Comparison of ENCODE assay signal across 18 mouse cellular contexts in the genomic region with DNA sequence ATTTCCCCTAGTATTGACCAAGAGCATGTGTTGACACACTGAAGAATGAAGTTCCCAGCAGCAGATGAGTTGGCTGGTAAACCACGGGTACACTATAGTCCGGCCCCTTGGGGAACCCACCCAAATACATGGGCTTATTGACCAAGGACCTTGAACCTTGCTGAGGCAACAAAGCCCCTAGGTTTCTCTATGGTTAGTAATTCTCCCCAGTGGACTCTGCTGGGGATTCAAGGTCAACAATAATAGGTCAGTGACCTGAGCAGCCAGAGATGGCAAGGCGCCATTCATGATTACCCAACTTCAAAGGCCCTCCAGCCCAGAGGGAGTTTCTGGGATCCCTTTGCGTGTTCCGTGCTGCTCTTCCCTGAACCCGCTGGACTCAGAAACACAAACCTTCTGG.
DNase-seq lines count a peak whose midpoint lies in the region; ATAC-seq and TF ChIP-seq lines count a peak whose summit lies in the region.
"Had no signal": no experiment of that assay in that cellular context is flagged by ENCODE, and none has a peak within 500 bp of the region (broad histone marks: within the 10 kb centered on the region; RNA-seq: fewer than 3 reads in every experiment).

No protein-coding gene starts in this region.

- no peaks in the 10 kb centered on the region for H3K27me3 ChIP-seq in liver, embryonic 12.5 days (replicated peaks)
- H3K27me3 ChIP-seq in cerebellum, adult 2 months (ENCODE audit: control insufficient read depth, insufficient read depth, low read length), result no peaks in the 10 kb centered on the region
- H3K27me3 ChIP-seq: hindbrain, embryonic 15.5 days; limb, embryonic 12.5 days; neural tube, embryonic 15.5 days; stomach, embryonic 15.5 days had no signal

- no peaks in the 10 kb centered on the region for H3K9me3 ChIP-seq in liver, embryonic 12.5 days (replicated peaks)
- H3K9me3 ChIP-seq: neural tube, embryonic 15.5 days; stomach, embryonic 15.5 days had no signal

- no peaks in the 10 kb centered on the region for H3K4me1 ChIP-seq in liver, embryonic 12.5 days
- H3K4me1 ChIP-seq in cerebellum, adult 2 months (ENCODE audit: control insufficient read depth, insufficient read depth, low read length), result no peaks in the 10 kb centered on the region
- H3K4me1 ChIP-seq: stomach, embryonic 15.5 days had no signal

- no peak overlapping the region for H3K4me2 ChIP-seq in liver, embryonic 12.5 days
- H3K4me2 ChIP-seq: hindbrain, embryonic 15.5 days; limb, embryonic 12.5 days; neural tube, embryonic 15.5 days; stomach, embryonic 15.5 days had no signal

- H3K27ac ChIP-seq in liver, embryonic 12.5 days, result no peak overlapping the region
- no peak overlapping the region for H3K27ac ChIP-seq in cerebellum, adult 2 months (ENCODE audit: insufficient read depth, low read length)
- H3K27ac ChIP-seq: hindbrain, embryonic 15.5 days; limb, embryonic 12.5 days; midbrain, embryonic 10.5 days; neural tube, embryonic 15.5 days; stomach, embryonic 15.5 days had no signal

- no peak for TF ChIP-seq POLR2A in cerebellum, adult 2 months (IDR thresholded peaks at IDR 0.05; ENCODE audit: borderline replicate concordance, insufficient read depth, low read length)

- H3K36me3 ChIP-seq in liver, embryonic 12.5 days, result no peaks in the 10 kb centered on the region
- H3K36me3 ChIP-seq: hindbrain, embryonic 15.5 days; limb, embryonic 12.5 days; midbrain, embryonic 10.5 days; neural tube, embryonic 15.5 days; stomach, embryonic 15.5 days had no signal

- WGBS in liver, embryonic 12.5 days (ENCODE audit: insufficient replicate concordance), result 74% methylated on average over 6 of the region's 6 CpGs
- WGBS in cerebellum, adult 2 months, result 88% methylated on average over 6 of the region's 6 CpGs

- peak; percentile 80 to 92 for DNase-seq in adrenal gland, adult (ENCODE audit: inconsistent age in 2 of 2, low spot score in 1 of 2)
- DNase-seq in adrenal gland, adult 8-10 months, result peak; percentile 56
- DNase-seq in kidney, adult 9 months, result peak; percentile 81
- DNase-seq in cerebellum, adult 2 months, result no peak
- no peak for DNase-seq in heart, adult 18-20 months
- DNase-seq: cerebellum, adult 8-10 months; heart, postnatal 10 days; lung, postnatal 10 days; spleen, adult 18-20 months had no signal

- TF ChIP-seq CTCF in cerebellum, adult 2 months (IDR thresholded peaks at IDR 0.05; ENCODE audit: borderline replicate concordance, insufficient read depth, low read depth, low read length), result no peak

- peak; percentile 68 for ATAC-seq in liver, embryonic 12.5 days
- no peak; the same call in 1 of the 2 replicates for ATAC-seq in megakaryocyte progenitor cell, adult 5-6 weeks (replicated peaks; ENCODE audit: poor library complexity)
- ATAC-seq: CD4-positive, CD25-positive, alpha-beta regulatory T cell, adult 4 months; forebrain, embryonic 14.5 days had no signal

- no peak overlapping the region for H3K9ac ChIP-seq in liver, embryonic 12.5 days
- H3K9ac ChIP-seq: hindbrain, embryonic 15.5 days; limb, embryonic 12.5 days; neural tube, embryonic 15.5 days; stomach, embryonic 15.5 days had no signal

- no peak overlapping the region for H3K4me3 ChIP-seq in liver, embryonic 12.5 days
- no peak overlapping the region for H3K4me3 ChIP-seq in cerebellum, adult 2 months (replicated peaks; ENCODE audit: insufficient read depth, low read depth, low read length)
- H3K4me3 ChIP-seq: hindbrain, embryonic 15.5 days; limb, embryonic 12.5 days; midbrain, embryonic 10.5 days; neural tube, embryonic 15.5 days; stomach, embryonic 15.5 days had no signal

Comparison
In these comparisons a context has a peak if more than half of its experiments do, and no peak if none do; other contexts are left out.
1. DNase-seq: peak in adrenal gland, adult (2 of 2), adrenal gland, adult 8-10 months (single experiment) and kidney, adult 9 months (single experiment); none in cerebellum, adult 2 months (0 of 2) and heart, adult 18-20 months (0 of 2).